Mouse (Mus musculus) lung, postnatal 0 days (tissue): ENCODE results near the gene Zfp451. TPM values are rescaled to one million over a fixed set of nuclear protein-coding genes. Genes with fewer than 3 reads are reported as not detected.

ENCODE experiments used
- ATAC-seq: fragments of 200-750 bp; cut with Nextera tagmentation; 2 replicates; pipeline ENCODE4 v1.8.0; 2017; ENCODE audit warnings: moderate library complexity
- DNase-seq: peaks from one replicate; pipeline ENCODE4 v3.0.0-alpha.2; 2016; ENCODE audit warnings: low spot score
- H3K27ac ChIP-seq: fragments of 300-500 bp; sonication (generic); 2 replicates; pipeline ENCODE4 v1.5.1; 2014; ENCODE audit warnings: antibody characterized with exemption, mild to moderate bottlenecking, low read length, mixed read lengths
- H3K27me3 ChIP-seq: fragments of 300-500 bp; sonication (generic); replicated peaks from 2 replicates; pipeline ENCODE4 v1.6.1; 2014; ENCODE audit warnings: low read length, mixed read lengths; ENCODE audit not compliant: insufficient read depth
- H3K36me3 ChIP-seq: fragments of 300-500 bp; sonication (generic); 2 replicates; pipeline ENCODE4 v1.6.1; 2014; ENCODE audit warnings: low read length, mixed read lengths; ENCODE audit not compliant: insufficient read depth
- H3K4me1 ChIP-seq: fragments of 300-500 bp; sonication (generic); 2 replicates; pipeline ENCODE4 v1.6.1; 2014; ENCODE audit warnings: antibody characterized with exemption, low read depth, low read length, mixed read lengths; ENCODE audit not compliant: insufficient read depth
- H3K4me2 ChIP-seq: fragments of 300-500 bp; sonication (generic); replicated peaks from 2 replicates; pipeline ENCODE4 v1.6.1; 2014; ENCODE audit warnings: low read depth, mild to moderate bottlenecking, low read length, moderate library complexity, mixed read lengths
- H3K4me3 ChIP-seq: fragments of 300-500 bp; sonication (generic); 2 replicates; pipeline ENCODE4 v1.5.1; 2014; ENCODE audit warnings: low read depth, low read length
- H3K9ac ChIP-seq: fragments of 300-500 bp; sonication (generic); replicated peaks from 2 replicates; pipeline ENCODE4 v1.6.1; 2014; ENCODE audit warnings: low read depth, mild to moderate bottlenecking
- H3K9me3 ChIP-seq: fragments of 300-500 bp; sonication (generic); 2 replicates; pipeline ENCODE4 v1.6.1; 2016; ENCODE audit warnings: low read length, mixed read lengths
- CTCF ChIP-seq: IDR thresholded peaks from 2 replicates; pipeline ENCODE4 v1.5.1; 2016; ENCODE audit warnings: antibody characterized with exemption, mild to moderate bottlenecking
- EP300 ChIP-seq: IDR thresholded peaks from 2 replicates; pipeline ENCODE4 v1.6.1; 2016; ENCODE audit warnings: antibody characterized with exemption, mild to moderate bottlenecking, control low read depth
- WGBS: fragments of 180-500 bp; shearing (Covaris S2); extraction: QIAGEN DNeasy Blood & Tissue Kit; methylation state at CpG from one replicate; pipeline ENCODE4 v1.1.7; 2014; 5-methylcytosine and 5-hydroxymethylcytosine counted together
- polyA plus RNA-seq: library from polyadenylated mRNA; unstranded; fragments of >200 nt; fragmentation: Nextera tagmentation; extraction: Ambion mirVana; gene quantifications from 2 replicates; pipeline ENCODE4 v1.2.1, GENCODE M21; 2015

Zfp451 gene
- polyA plus RNA-seq, 1 experiment from 2014 or later = 11.3 TPM

GRCm38 (mm10) chr1:33772106-33772505, 42.3 kb downstream of the Zfp451 start:
- H3K36me3 ChIP-seq = peaks cover 8% of the 10 kb centered on the region; the same call in 1 of the 2 replicates
- no peak overlapping the region for H3K4me2 ChIP-seq
- H3K27ac ChIP-seq = no peak overlapping the region
- WGBS = 93% methylated on average over 9 of the region's 9 CpGs
- TF ChIP-seq CTCF (no peak), EP300 (no peak)
- no peak for ATAC-seq
- H3K9me3 ChIP-seq = no peaks in the 10 kb centered on the region
- no peak overlapping the region for H3K9ac ChIP-seq
- no peak for DNase-seq
- no peaks in the 10 kb centered on the region for H3K4me1 ChIP-seq
- H3K4me3 ChIP-seq = no peak overlapping the region
- H3K27me3 ChIP-seq = no peaks in the 10 kb centered on the region

- WGBS = 91% methylated on average over 10 of the region's 10 CpGs
- Histone ChIP-seq H3K4me3 (no peak overlapping the region), H3K27ac (no peak overlapping the region), H3K9me3 (no peaks in the 10 kb centered on the region), H3K36me3 (peaks cover 4% of the 10 kb centered on the region; the same call in 1 of the 2 replicates), H3K4me2 (no peak overlapping the region), H3K9ac (no peak overlapping the region), H3K27me3 (no peaks in the 10 kb centered on the region), H3K4me1 (no peaks in the 10 kb centered on the region)
- no peak for DNase-seq
- TF ChIP-seq EP300 (no peak), CTCF (no peak)
- no peak for ATAC-seq
Observed at GRCm38 (mm10) chr1:33771621-33772020, 42.8 kb downstream of the Zfp451 start.

- Histone ChIP-seq H3K27ac (no peak overlapping the region), H3K4me1 (no peaks in the 10 kb centered on the region), H3K9ac (no peak overlapping the region), H3K9me3 (no peaks in the 10 kb centered on the region), H3K27me3 (no peaks in the 10 kb centered on the region), H3K36me3 (peaks cover 4% of the 10 kb centered on the region; the same call in 1 of the 2 replicates), H3K4me3 (no peak overlapping the region), H3K4me2 (no peak overlapping the region)
- no peak for TF ChIP-seq EP300
- DNase-seq (no peak), ATAC-seq (no peak)
Observed at GRCm38 (mm10) chr1:33768827-33769226, 45.6 kb downstream of the Zfp451 start.

- WGBS = 82% methylated on average over 1 of the region's 1 CpGs
- Histone ChIP-seq H3K36me3 (peaks cover 4% of the 10 kb centered on the region; the same call in 1 of the 2 replicates), H3K27me3 (no peaks in the 10 kb centered on the region), H3K9me3 (no peaks in the 10 kb centered on the region), H3K4me1 (no peaks in the 10 kb centered on the region), H3K4me2 (no peak overlapping the region), H3K4me3 (no peak overlapping the region), H3K9ac (no peak overlapping the region), H3K27ac (no peak overlapping the region)
- TF ChIP-seq EP300 (no peak), CTCF (no peak)
- DNase-seq = no peak
- no peak for ATAC-seq
Observed at GRCm38 (mm10) chr1:33768091-33768787, 46.2 kb downstream of the Zfp451 start.

- ATAC-seq = no peak
- DNase-seq = no peak
- peaks cover 4% of the 10 kb centered on the region; the same call in 1 of the 2 replicates for H3K36me3 ChIP-seq
- no peak overlapping the region for H3K27ac ChIP-seq
- H3K4me1 ChIP-seq = no peaks in the 10 kb centered on the region
- no peak overlapping the region for H3K4me3 ChIP-seq
- no peak for TF ChIP-seq EP300
- TF ChIP-seq CTCF = no peak
- no peak overlapping the region for H3K4me2 ChIP-seq
- no peaks in the 10 kb centered on the region for H3K9me3 ChIP-seq
- WGBS = 62% methylated on average over 16 of the region's 16 CpGs
- H3K27me3 ChIP-seq = no peaks in the 10 kb centered on the region
- H3K9ac ChIP-seq = no peak overlapping the region
Observed at GRCm38 (mm10) chr1:33766520-33767508, 47.6 kb downstream of the Zfp451 start.

- H3K9ac ChIP-seq = no peak overlapping the region
- no peak for ATAC-seq
Observed at GRCm38 (mm10) chr1:33765468-33766080, 48.8 kb downstream of the Zfp451 start.

More at GRCm38 (mm10) chr1:33765468-33766080, 48.8 kb downstream of the Zfp451 start:
- H3K27me3 ChIP-seq = no peaks in the 10 kb centered on the region
- no peak for TF ChIP-seq EP300
- TF ChIP-seq CTCF = no peak
- DNase-seq = no peak
- no peak overlapping the region for H3K4me2 ChIP-seq
- 87% methylated on average over 11 of the region's 11 CpGs for WGBS
- no peaks in the 10 kb centered on the region for H3K4me1 ChIP-seq
- H3K9me3 ChIP-seq = no peaks in the 10 kb centered on the region
- no peak overlapping the region for H3K27ac ChIP-seq
- peaks cover 4% of the 10 kb centered on the region; the same call in 1 of the 2 replicates for H3K36me3 ChIP-seq
- H3K4me3 ChIP-seq = no peak overlapping the region
